Mouse (Mus musculus) ovary, adult 18-20 months (tissue): ENCODE measurements around the gene Klhl13.

Experiments used
- DNase-seq: peaks from one replicate; pipeline ENCODE4 v3.0.0; 2022; ENCODE audit warnings: low spot score, mixed read lengths

Klhl13 gene

GRCm38 (mm10) chrX:23364514-23365381, at the start of gene Klhl13:
Gene Klhl13, minus strand, starts transcription at chrX:23365082.
- peak; percentile 48 for DNase-seq

- no peak for DNase-seq
Measured at GRCm38 (mm10) chrX:23409296-23410149, 44.6 kb upstream of the Klhl13 start.

GRCm38 (mm10) chrX:23388716-23389115, 23.8 kb upstream of the Klhl13 start:
- no peak for DNase-seq

- DNase-seq: no peak
Measured at GRCm38 (mm10) chrX:23363441-23363840, 1.4 kb downstream of the Klhl13 start.

GRCm38 (mm10) chrX:23360446-23360845, 4.4 kb downstream of the Klhl13 start:
- DNase-seq: no peak

GRCm38 (mm10) chrX:23350083-23350482, 14.8 kb downstream of the Klhl13 start:
- no peak for DNase-seq

- DNase-seq: no peak
Measured at GRCm38 (mm10) chrX:23328116-23328515, 36.8 kb downstream of the Klhl13 start.

- DNase-seq: no peak
Measured at GRCm38 (mm10) chrX:23318857-23319256, 46.0 kb downstream of the Klhl13 start.

GRCm38 (mm10) chrX:23295952-23296598, 68.8 kb downstream of the Klhl13 start:
- no peak for DNase-seq

- DNase-seq: no peak
Measured at GRCm38 (mm10) chrX:23285442-23285817, 79.5 kb downstream of the Klhl13 start.

GRCm38 (mm10) chrX:23284530-23285441, 80.1 kb downstream of the Klhl13 start:
- no peak for DNase-seq

- DNase-seq: no peak
Measured at GRCm38 (mm10) chrX:23267601-23268000, 97.3 kb downstream of the Klhl13 start.

GRCm38 (mm10) chrX:23248752-23249151, 116.1 kb downstream of the Klhl13 start:
- no peak for DNase-seq
